Mouse (Mus musculus): ENCODE results near the gene Vrtn. TPM values are rescaled to one million over a fixed set of nuclear protein-coding genes. Genes with fewer than 3 reads are reported as not detected.

Vrtn gene
- total and polyA plus RNA-seq, 3 experiments = not detected

GRCm38 (mm10) chr12:84616977-84617630 lies 23.7 kb upstream of the Vrtn start, which contains the start of gene Abcd4 (continued):
- TF ChIP-seq MAFK (IDR thresholded peaks at IDR 0.05; ENCODE audit: borderline replicate concordance, low read depth, low read length) = no peak
- no peak for TF ChIP-seq USF1 (IDR thresholded peaks at IDR 0.05; ENCODE audit: low read depth, low read length)
- TF ChIP-seq MEF2A (IDR thresholded peaks at IDR 0.05; ENCODE audit: extremely low read depth, insufficient replicate concordance, low read depth, low read length, poor library complexity, severe bottlenecking) = no peak
- TF ChIP-seq CHD1 (IDR thresholded peaks at IDR 0.05; ENCODE audit: low read depth, low read length) = no peak
- TF ChIP-seq SIN3A (IDR thresholded peaks at IDR 0.05; ENCODE audit: low read length) = peak; percentile 95
- TF ChIP-seq KAT2A (conservative IDR thresholded peaks at IDR 0.05; ENCODE audit: low read depth, low read length) = no peak; the same call in 1 of the 2 replicates
- TF ChIP-seq CHD2 (IDR thresholded peaks at IDR 0.05; ENCODE audit: low read length) = no peak
- TF ChIP-seq MYB (IDR thresholded peaks at IDR 0.05; ENCODE audit: low read depth, low read length) = no peak
- TF ChIP-seq ZMIZ1 (IDR thresholded peaks at IDR 0.05; ENCODE audit: low read depth, low read length) = peak; percentile 88
- no peak for TF ChIP-seq BHLHE40 (IDR thresholded peaks at IDR 0.05; ENCODE audit: borderline replicate concordance, low read depth, low read length)
- TF ChIP-seq NELFE (IDR thresholded peaks at IDR 0.05; ENCODE audit: low read depth, low read length) = peak; percentile 81

DNA sequence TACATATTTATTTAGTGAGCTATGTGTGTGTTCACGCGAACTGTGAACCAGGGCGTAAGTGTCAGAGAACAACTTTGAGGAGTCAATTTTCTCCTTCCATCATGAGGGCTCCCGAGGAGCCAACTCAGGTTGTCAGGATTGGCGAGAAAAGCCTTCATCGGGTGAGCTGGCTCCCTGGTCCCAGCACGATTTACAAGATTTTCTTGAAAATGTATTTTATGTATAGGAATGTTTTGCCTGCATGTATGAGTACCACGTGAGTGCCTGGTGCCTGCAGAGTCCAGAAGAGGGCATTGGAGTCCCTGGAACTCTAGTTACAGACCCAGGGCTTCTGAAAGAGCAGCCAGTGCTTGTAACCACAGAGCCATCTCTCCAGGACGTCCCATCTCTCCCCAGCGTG lies 23.2 kb upstream of the Vrtn start:
- H3K27ac ChIP-seq (ENCODE audit: control insufficient read depth, low read depth, low read length) = peak overlapping the region; percentile 57
- no peaks in the 10 kb centered on the region for H3K9me3 ChIP-seq (replicated peaks; ENCODE audit: insufficient read depth, low read length)
- H3K4me3 ChIP-seq (ENCODE audit: control insufficient read depth in 1 of 2, insufficient read depth in 1 of 2, low read depth in 2 of 2, low read length in 2 of 2) = peak overlapping the region; percentile 68 to 98
- peaks cover 0 to 2% of the 10 kb centered on the region in 2 experiments; a peak in 1 of 4 replicates for H3K36me3 ChIP-seq (ENCODE audit: control insufficient read depth in 1 of 2, insufficient read depth in 2 of 2, low read length in 2 of 2)
- H3K27me3 ChIP-seq (ENCODE audit: control insufficient read depth in 1 of 2, insufficient read depth in 2 of 2, low read length in 2 of 2) = no peaks in the 10 kb centered on the region
- peaks cover 0 to 3% of the 10 kb centered on the region in 2 experiments; a peak in 2 of 4 replicates for H3K4me1 ChIP-seq (ENCODE audit: control insufficient read depth in 1 of 2, insufficient read depth in 2 of 2, low read length in 2 of 2)
- peak; percentile 66 for DNase-seq (ENCODE audit: low read depth, low spot score)
- TF ChIP-seq MYC (IDR thresholded peaks at IDR 0.05; ENCODE audit: low read depth, low read length) (no peak), MEF2A (IDR thresholded peaks at IDR 0.05; ENCODE audit: extremely low read depth, insufficient replicate concordance, low read depth, low read length, poor library complexity, severe bottlenecking) (no peak), CHD2 (IDR thresholded peaks at IDR 0.05; ENCODE audit: low read length) (no peak), JUND (IDR thresholded peaks at IDR 0.05; ENCODE audit: low read depth, low read length) (no peak), POLR2A (IDR thresholded peaks at IDR 0.05; ENCODE audit: control insufficient read depth in 1 of 2, insufficient read depth in 1 of 2, low read depth in 1 of 2, low read length in 2 of 2, poor library complexity in 1 of 2) (no peak), CTCF (IDR thresholded peaks at IDR 0.05 in 2 of 3, conservative IDR thresholded peaks at IDR 0.05 in 1 of 3; ENCODE audit: control insufficient read depth in 1 of 3, insufficient read depth in 1 of 3, low read depth in 2 of 3, low read length in 3 of 3, poor library complexity in 1 of 3, severe bottlenecking in 1 of 3) (peak in 2 of 3 experiments; percentile 32 to 34; a peak in 3 of 6 replicates), MAX (IDR thresholded peaks at IDR 0.05; ENCODE audit: low read length) (peak; percentile 48; the same call in 1 of the 2 replicates), KAT2A (conservative IDR thresholded peaks at IDR 0.05; ENCODE audit: low read depth, low read length) (no peak), MXI1 (IDR thresholded peaks at IDR 0.05; ENCODE audit: low read depth, low read length) (peak; percentile 54), CHD1 (IDR thresholded peaks at IDR 0.05; ENCODE audit: low read depth, low read length) (no peak), UBTF (IDR thresholded peaks at IDR 0.05; ENCODE audit: borderline replicate concordance, insufficient read depth, low read depth, low read length) (no peak), USF1 (IDR thresholded peaks at IDR 0.05; ENCODE audit: low read depth, low read length) (peak; percentile 75)
- H3K79me2 ChIP-seq (ENCODE audit: control insufficient read depth, insufficient read depth, low read length, poor library complexity) = peaks cover 1% of the 10 kb centered on the region; the same call in 1 of the 2 replicates
- H3K9ac ChIP-seq (ENCODE audit: control insufficient read depth, low read depth, low read length, poor library complexity, severe bottlenecking) = peak overlapping the region; percentile 86

All from MEL (cell line).